Mouse (Mus musculus) thymus, postnatal 36 days (tissue): ENCODE measurements around the gene Vps45.
"Not testable (repeated sequence)": the region's sequence is repeated elsewhere in the genome, so short reads cannot be mapped to it uniquely, and the experiment has no call there.

Experiments used
- DNase-seq, 2 experiments: peaks; one replicate each; pipeline ENCODE4 v3.0.0; 2022; ENCODE audit warnings: mixed read lengths in 2 of 2

The Vps45 gene

GRCm38 (mm10) chr3:95994975-95995801 lies 63.1 kb downstream of the Vps45 start:
- peak; percentile 51 to 52 for DNase-seq

GRCm38 (mm10) chr3:95994381-95994846 lies 63.9 kb downstream of the Vps45 start:
- DNase-seq, result no peak

- no peak for DNase-seq
Measured at GRCm38 (mm10) chr3:95993881-95994280, 64.4 kb downstream of the Vps45 start.

- no peak for DNase-seq
Measured at GRCm38 (mm10) chr3:95992990-95993603, 65.2 kb downstream of the Vps45 start.

- no peak for DNase-seq
Measured at GRCm38 (mm10) chr3:95990413-95990941, 67.8 kb downstream of the Vps45 start.

- DNase-seq, result no peak
Measured at GRCm38 (mm10) chr3:95988969-95989368, 69.3 kb downstream of the Vps45 start.

GRCm38 (mm10) chr3:95988138-95988537 lies 70.1 kb downstream of the Vps45 start:
- DNase-seq, result no peak

GRCm38 (mm10) chr3:95987386-95988110 lies 70.7 kb downstream of the Vps45 start:
- no peak for DNase-seq

- DNase-seq, result no peak
Measured at GRCm38 (mm10) chr3:95986984-95987383, 71.3 kb downstream of the Vps45 start.

- DNase-seq, result no peak
Measured at GRCm38 (mm10) chr3:95986001-95986622, 72.2 kb downstream of the Vps45 start.

- no peak for DNase-seq
Measured at GRCm38 (mm10) chr3:95985209-95986000, 72.9 kb downstream of the Vps45 start.

- no peak for DNase-seq
Measured at GRCm38 (mm10) chr3:95982129-95982528, 76.1 kb downstream of the Vps45 start.

- DNase-seq, result no peak
Measured at GRCm38 (mm10) chr3:95980276-95980970, 77.8 kb downstream of the Vps45 start.

GRCm38 (mm10) chr3:95978265-95978664 lies 80.0 kb downstream of the Vps45 start:
- DNase-seq, result no peak

GRCm38 (mm10) chr3:95977587-95977986 lies 80.7 kb downstream of the Vps45 start:
- not testable (repeated sequence) for DNase-seq

GRCm38 (mm10) chr3:95977079-95977478 lies 81.2 kb downstream of the Vps45 start:
- no peak for DNase-seq

GRCm38 (mm10) chr3:95972873-95973634 lies 85.2 kb downstream of the Vps45 start:
- peak; percentile 77 to 89 for DNase-seq

GRCm38 (mm10) chr3:95972251-95972872 lies 85.9 kb downstream of the Vps45 start:
- DNase-seq, result no peak

GRCm38 (mm10) chr3:95970661-95971060 lies 87.6 kb downstream of the Vps45 start:
- not testable (repeated sequence) for DNase-seq

GRCm38 (mm10) chr3:95969277-95969676 lies 89.0 kb downstream of the Vps45 start:
- DNase-seq, result no peak
